Mouse (Mus musculus) embryonic facial prominence, embryonic 13.5 days (tissue): ENCODE data around the gene Camta1. TPM values are rescaled to one million over a fixed set of nuclear protein-coding genes. Genes with fewer than 3 reads are reported as not detected.
A peak's percentile ranks its signal among the peaks of the same experiment; 100 is the strongest.

Experiments used
- ATAC-seq: fragments of 200-750 bp; cut with Nextera tagmentation; 2 replicates; pipeline ENCODE4 v1.8.0; 2017; ENCODE audit warnings: low read depth; ENCODE audit not compliant: insufficient number of reproducible peaks, insufficient read depth, low FRiP score, low TSS enrichment
- H3K27ac ChIP-seq: fragments of 300-500 bp; sonication (generic); 2 replicates; pipeline ENCODE4 v1.5.1; 2015; ENCODE audit warnings: moderate library complexity, mild to moderate bottlenecking, inconsistent platforms
- H3K27me3 ChIP-seq: fragments of 300-500 bp; sonication (generic); 2 replicates; pipeline ENCODE4 v1.6.1; 2015; ENCODE audit warnings: mild to moderate bottlenecking, inconsistent platforms
- H3K36me3 ChIP-seq: fragments of 300-500 bp; sonication (generic); 2 replicates; pipeline ENCODE4 v1.6.1; 2015; ENCODE audit warnings: mild to moderate bottlenecking, inconsistent platforms
- H3K4me1 ChIP-seq: fragments of 300-500 bp; sonication (generic); 2 replicates; pipeline ENCODE4 v1.6.1; 2015; ENCODE audit warnings: inconsistent platforms
- H3K4me2 ChIP-seq: fragments of 300-500 bp; sonication (generic); 2 replicates; pipeline ENCODE4 v1.6.1; 2015; ENCODE audit warnings: moderate library complexity, mild to moderate bottlenecking, inconsistent platforms
- H3K4me3 ChIP-seq: fragments of 300-500 bp; sonication (generic); 2 replicates; pipeline ENCODE4 v1.5.1; 2015; ENCODE audit warnings: mild to moderate bottlenecking, inconsistent platforms
- H3K9ac ChIP-seq: fragments of 300-500 bp; sonication (generic); 2 replicates; pipeline ENCODE4 v1.6.1; 2015; ENCODE audit warnings: mild to moderate bottlenecking, inconsistent platforms
- H3K9me3 ChIP-seq: fragments of 300-500 bp; sonication (generic); 2 replicates; pipeline ENCODE4 v1.6.1; 2016; ENCODE audit warnings: inconsistent platforms
- WGBS: fragments of 180-500 bp; shearing (Covaris S2); methylation state at CpG from one replicate; pipeline ENCODE4 v1.1.7; 2015; ENCODE audit warnings: mixed read lengths; 5-methylcytosine and 5-hydroxymethylcytosine counted together
- polyA plus RNA-seq: library from polyadenylated mRNA; unstranded; fragments of >200 nt; fragmentation: Nextera tagmentation; extraction: Ambion mirVana; gene quantifications from 2 replicates; pipeline ENCODE4 v1.2.1, GENCODE M21; 2015

The Camta1 gene
- polyA plus RNA-seq, 1 experiment from 2014 or later: 106 TPM

DNA sequence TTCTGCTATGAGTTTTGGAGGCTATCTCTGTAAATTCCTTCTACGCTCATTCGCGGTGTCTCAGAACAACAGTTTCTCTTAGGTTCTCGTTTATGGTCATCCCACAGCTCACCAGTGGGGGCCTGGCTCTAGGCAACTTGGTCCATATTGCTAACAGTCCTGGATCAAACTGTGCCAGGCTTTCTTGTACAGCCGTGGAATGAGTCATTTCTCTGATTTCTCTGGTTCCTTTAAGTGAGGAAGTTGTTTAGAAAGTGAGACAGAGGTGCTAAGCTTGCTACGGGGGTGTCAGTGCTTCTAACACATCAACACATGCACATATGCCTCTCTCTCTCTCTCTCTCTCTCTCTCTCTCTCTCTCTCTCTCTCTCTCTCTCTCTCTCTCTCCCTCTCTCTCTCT, 355.0 kb downstream of the Camta1 start:
- 82% methylated on average over 6 of the region's 6 CpGs for WGBS

DNA sequence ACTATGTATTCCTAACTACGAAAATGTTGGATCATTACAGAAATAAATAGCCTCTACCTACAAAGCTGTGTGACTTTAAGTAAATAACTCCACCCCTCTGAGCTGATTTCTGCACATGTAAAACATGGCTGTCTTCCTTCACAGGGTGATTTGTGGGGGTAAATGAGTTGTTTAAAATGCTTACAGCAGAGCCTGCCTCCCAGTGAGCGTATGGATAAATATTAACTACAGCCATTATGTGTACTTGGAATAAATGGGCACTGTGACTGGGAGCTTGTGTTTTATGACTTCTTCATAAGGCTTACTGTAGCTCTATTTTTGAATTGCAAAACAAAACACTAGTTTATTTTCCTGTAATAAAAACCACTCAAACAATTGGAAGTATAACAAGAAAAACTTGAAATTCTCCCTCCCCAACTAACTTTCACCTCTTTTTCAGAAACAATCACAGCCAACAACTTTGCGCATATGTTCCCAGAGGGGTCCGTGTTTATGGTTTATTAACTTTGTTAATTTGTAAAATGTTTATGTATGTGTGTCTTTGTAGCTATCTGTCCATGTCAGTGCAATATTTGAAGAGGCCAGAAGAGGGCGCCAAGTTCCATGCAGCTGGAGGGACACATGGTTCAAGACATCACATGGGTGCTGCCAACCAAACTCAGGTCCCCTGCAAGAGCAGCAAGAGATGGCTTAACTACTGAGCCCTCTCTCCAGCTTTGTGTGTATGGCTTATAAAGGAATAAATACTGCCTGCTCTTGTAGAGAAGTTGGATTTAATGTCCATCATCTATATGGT, 363.0 kb downstream of the Camta1 start:
- H3K4me1 ChIP-seq: peaks cover 4% of the 10 kb centered on the region; the same call in 1 of the 2 replicates
- H3K9ac ChIP-seq: no peak overlapping the region
- H3K9me3 ChIP-seq: 0 out of 2 replicates have a peak, but pooled peaks cover 5% of the 10 kb centered on the region
- H3K27me3 ChIP-seq: no peaks in the 10 kb centered on the region
- ATAC-seq: no peak
- whole genome bisulfite sequencing: 79% methylated on average over 5 of the region's 5 CpGs
- H3K4me2 ChIP-seq: no peak overlapping the region
- H3K27ac ChIP-seq: no peak overlapping the region
- H3K36me3 ChIP-seq: no peaks in the 10 kb centered on the region
- H3K4me3 ChIP-seq: no peak overlapping the region

More for the DNA sequence above, 355.0 kb downstream of the Camta1 start:
- H3K27ac ChIP-seq: no peak overlapping the region
- H3K9ac ChIP-seq: no peak overlapping the region
- H3K27me3 ChIP-seq: no peaks in the 10 kb centered on the region
- no peaks in the 10 kb centered on the region for H3K36me3 ChIP-seq
- H3K9me3 ChIP-seq: 0 out of 2 replicates have a peak, but pooled peaks cover 6% of the 10 kb centered on the region
- H3K4me2 ChIP-seq: no peak overlapping the region
- H3K4me1 ChIP-seq: no peaks in the 10 kb centered on the region
- no peak overlapping the region for H3K4me3 ChIP-seq
- ATAC-seq: no peak

DNA sequence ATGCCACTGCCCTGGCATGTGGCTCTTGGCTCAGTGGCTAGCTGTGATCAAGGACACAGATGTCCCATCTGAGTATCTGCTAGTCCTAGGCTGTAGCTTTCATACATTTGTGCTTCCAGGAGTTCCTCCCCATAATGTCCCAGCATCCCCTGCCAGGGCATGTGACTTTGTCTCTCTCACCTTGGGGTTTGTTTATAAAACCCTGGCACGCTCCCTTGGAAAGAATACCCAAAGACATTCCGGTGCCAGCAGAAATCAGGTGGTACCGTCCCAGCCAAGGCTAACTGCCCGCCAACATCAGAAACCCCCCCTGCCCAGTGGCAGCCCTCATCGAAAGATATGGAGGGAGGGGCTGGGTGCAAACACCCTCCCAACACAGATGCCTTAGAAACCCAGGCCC, 365.1 kb downstream of the Camta1 start:
- peaks cover 4% of the 10 kb centered on the region; the same call in 1 of the 2 replicates for H3K4me1 ChIP-seq
- H3K27ac ChIP-seq: no peak overlapping the region
- no peak overlapping the region for H3K9ac ChIP-seq
- no peaks in the 10 kb centered on the region for H3K36me3 ChIP-seq
- no peaks in the 10 kb centered on the region for H3K27me3 ChIP-seq
- ATAC-seq: no peak
- H3K9me3 ChIP-seq: 0 out of 2 replicates have a peak, but pooled peaks cover 2% of the 10 kb centered on the region
- H3K4me3 ChIP-seq: no peak overlapping the region
- 93% methylated on average over 5 of the region's 5 CpGs for WGBS
- H3K4me2 ChIP-seq: no peak overlapping the region

DNA sequence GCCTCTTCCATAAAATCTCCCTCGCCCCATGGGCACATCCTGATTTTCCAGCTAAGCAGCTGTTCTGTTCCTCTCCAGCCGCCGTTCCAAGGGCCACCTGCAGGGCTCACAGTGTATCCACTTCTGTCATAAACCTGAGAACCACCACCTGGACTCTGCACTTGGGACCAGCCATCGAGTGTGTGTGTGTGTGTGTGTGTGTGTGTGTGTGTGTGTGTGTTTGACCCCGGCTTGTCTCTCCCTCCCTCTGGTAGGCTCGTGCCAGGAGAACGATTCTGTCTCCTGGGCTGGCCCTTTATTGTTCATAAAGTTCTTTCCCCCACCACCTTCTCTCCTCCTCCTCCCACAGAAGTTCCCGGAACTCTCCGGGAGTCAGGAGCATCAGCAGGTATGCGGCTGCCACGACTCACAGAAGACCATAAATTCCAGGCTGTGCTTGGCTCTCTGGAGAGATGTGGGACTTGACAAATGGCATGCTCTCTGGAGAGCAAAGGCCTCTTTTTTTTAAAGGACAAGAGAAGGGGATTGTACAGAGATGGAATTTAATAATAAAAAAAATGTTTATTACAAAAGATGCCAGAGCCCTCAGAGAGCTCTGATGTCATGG, 366.3 kb downstream of the Camta1 start:
- Histone ChIP-seq H3K9ac (no peak overlapping the region), H3K4me1 (peaks cover 4% of the 10 kb centered on the region; the same call in 1 of the 2 replicates), H3K27me3 (peaks cover 6% of the 10 kb centered on the region; the same call in 1 of the 2 replicates), H3K4me2 (no peak overlapping the region), H3K36me3 (no peaks in the 10 kb centered on the region), H3K27ac (no peak overlapping the region), H3K9me3 (0 out of 2 replicates have a peak, but pooled peaks cover 2% of the 10 kb centered on the region), H3K4me3 (no peak overlapping the region)
- ATAC-seq: no peak
- 83% methylated on average over 11 of the region's 11 CpGs for WGBS

DNA sequence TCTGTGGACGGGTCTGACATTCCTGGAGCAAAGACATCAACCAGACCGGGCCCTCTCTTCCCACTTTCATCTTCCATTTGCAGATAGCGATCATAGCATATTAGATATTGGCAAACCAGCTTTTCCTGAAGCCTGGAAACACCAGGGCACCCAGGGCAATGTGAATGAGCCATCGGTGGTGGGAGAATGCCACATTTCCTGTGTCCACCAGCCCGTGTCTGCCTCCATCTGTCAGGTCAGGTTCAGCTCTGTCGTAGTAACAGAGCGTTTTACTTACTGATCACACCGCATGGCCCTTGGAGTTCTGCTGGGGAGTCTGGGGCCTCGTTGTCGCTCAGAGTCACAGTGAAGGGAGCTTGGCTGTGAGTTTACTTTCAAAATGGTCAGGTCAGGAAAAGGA, 368.9 kb downstream of the Camta1 start:
- Histone ChIP-seq H3K27ac (no peak overlapping the region), H3K9ac (no peak overlapping the region), H3K4me2 (no peak overlapping the region), H3K27me3 (peaks cover 6% of the 10 kb centered on the region; the same call in 1 of the 2 replicates), H3K4me3 (no peak overlapping the region), H3K4me1 (peaks cover 2% of the 10 kb centered on the region; the same call in 1 of the 2 replicates), H3K9me3 (0 out of 2 replicates have a peak, but pooled peaks cover 2% of the 10 kb centered on the region), H3K36me3 (no peaks in the 10 kb centered on the region)
- WGBS: 83% methylated on average over 10 of the region's 10 CpGs
- no peak for ATAC-seq

DNA sequence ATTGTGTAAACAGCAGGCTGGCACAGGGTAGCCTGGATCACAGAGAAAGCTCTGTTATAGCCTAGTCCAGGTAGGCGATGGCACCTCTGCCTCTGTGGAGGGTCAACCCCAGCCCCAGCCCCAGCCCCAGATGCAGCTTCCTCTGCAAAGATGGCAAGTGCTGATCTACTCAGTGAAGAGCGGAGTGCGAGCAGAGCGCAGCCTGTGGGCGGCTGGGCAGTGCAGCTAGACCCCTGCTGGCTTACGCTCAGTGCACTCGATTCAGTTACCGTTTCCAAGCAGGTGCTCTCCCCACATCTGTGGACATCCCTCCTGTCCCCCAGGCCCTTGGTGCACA, 377.7 kb downstream of the Camta1 start:
- peaks cover 4% of the 10 kb centered on the region; the same call in 1 of the 2 replicates for H3K4me1 ChIP-seq
- H3K4me3 ChIP-seq: no peak overlapping the region
- no peak overlapping the region for H3K9ac ChIP-seq
- no peaks in the 10 kb centered on the region for H3K36me3 ChIP-seq
- no peak overlapping the region for H3K4me2 ChIP-seq
- H3K9me3 ChIP-seq: 0 out of 2 replicates have a peak, but pooled peaks cover 3% of the 10 kb centered on the region
- 45% methylated on average over 8 of the region's 8 CpGs for WGBS
- H3K27ac ChIP-seq: no peak overlapping the region
- H3K27me3 ChIP-seq: peaks cover 19% of the 10 kb centered on the region
- ATAC-seq: no peak

DNA sequence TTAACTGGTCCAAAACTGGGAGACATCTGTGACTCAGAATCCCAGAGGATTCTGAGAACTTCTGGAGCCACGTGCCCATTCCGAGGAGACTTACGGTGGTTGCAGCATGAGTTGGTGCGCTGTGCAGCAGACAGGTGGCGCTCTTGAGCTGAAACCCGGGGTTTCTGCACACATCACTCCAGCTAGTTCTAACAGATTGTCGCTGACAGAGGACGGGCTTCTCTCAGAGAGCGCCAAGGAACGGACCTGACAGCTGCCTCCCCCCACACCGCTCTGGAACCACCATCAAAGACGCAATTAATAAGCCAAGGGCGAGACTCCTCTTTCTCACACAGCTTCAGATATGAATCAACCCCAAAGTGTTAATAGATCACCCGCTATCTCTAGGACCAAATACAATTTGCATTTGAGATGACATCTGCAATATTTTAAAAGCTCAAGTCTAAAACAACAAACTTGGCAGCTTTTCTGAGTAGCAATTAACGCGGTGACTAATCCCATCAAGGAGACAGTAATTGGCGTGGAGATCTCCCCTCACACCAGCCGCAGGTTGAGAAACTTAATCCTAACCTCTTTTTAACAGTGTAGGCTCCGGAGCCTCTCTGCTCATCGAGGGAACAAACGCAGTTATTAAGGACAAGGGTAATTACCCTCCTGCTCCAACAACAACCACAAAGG, 378.2 kb downstream of the Camta1 start:
- Histone ChIP-seq H3K4me3 (no peak overlapping the region), H3K27me3 (peaks cover 19% of the 10 kb centered on the region), H3K27ac (no peak overlapping the region), H3K36me3 (no peaks in the 10 kb centered on the region), H3K4me2 (no peak overlapping the region), H3K9me3 (0 out of 2 replicates have a peak, but pooled peaks cover 3% of the 10 kb centered on the region), H3K9ac (no peak overlapping the region), H3K4me1 (peaks cover 4% of the 10 kb centered on the region; the same call in 1 of the 2 replicates)
- ATAC-seq: 0 out of 2 replicates have a peak, but pooled peaks have one; percentile 43
- 8% methylated on average over 21 of the region's 21 CpGs for WGBS

DNA sequence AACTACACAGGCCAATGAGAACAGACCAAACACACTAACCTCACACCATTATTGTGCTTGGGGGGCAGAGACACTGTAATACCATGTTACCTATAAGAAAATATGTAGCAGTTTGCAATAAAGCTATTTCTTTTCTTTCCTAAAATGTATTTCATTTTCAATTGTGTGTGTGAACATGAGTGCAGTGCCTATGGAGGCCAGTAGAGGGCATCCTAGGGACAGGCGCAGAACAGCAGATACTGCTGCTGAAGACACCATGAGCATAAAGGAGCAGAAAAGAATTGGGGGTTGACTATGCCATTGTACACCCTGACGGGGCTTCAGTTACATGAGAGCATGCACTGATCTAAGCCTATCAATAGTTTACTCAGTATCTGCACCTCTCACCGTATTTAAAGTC, 380.7 kb downstream of the Camta1 start:
- H3K36me3 ChIP-seq: no peaks in the 10 kb centered on the region
- H3K4me2 ChIP-seq: no peak overlapping the region
- no peak overlapping the region for H3K27ac ChIP-seq
- no peak for ATAC-seq
- peaks cover 19% of the 10 kb centered on the region for H3K27me3 ChIP-seq
- H3K4me1 ChIP-seq: peaks cover 4% of the 10 kb centered on the region; the same call in 1 of the 2 replicates
- WGBS: 86% methylated on average over 3 of the region's 3 CpGs
- no peak overlapping the region for H3K4me3 ChIP-seq
- H3K9ac ChIP-seq: no peak overlapping the region
- H3K9me3 ChIP-seq: 0 out of 2 replicates have a peak, but pooled peaks cover 3% of the 10 kb centered on the region

DNA sequence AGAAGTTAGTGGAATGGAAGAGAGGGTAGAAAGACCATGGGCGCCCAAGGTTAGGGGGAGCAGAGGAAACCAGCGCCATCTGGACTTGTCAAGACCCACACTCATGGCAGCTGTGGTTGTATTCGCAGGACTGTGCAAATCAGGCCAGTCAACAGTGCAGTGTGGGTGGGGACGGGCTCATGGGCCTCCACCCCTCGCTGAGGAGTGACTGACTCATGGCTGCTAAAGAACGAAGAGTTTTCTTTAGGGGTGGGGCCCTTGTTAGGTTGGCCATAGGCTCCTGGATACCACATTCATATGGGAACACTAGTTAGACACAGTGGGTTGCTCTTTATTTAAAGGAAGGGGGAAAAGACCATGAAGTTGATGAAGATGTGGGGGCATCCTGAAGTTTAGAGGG, 383.7 kb downstream of the Camta1 start:
- no peaks in the 10 kb centered on the region for H3K36me3 ChIP-seq
- H3K9ac ChIP-seq: no peak overlapping the region
- WGBS: 87% methylated on average over 6 of the region's 6 CpGs
- H3K4me3 ChIP-seq: no peak overlapping the region
- 0 out of 2 replicates have a peak, but pooled peaks cover 7% of the 10 kb centered on the region for H3K4me1 ChIP-seq
- H3K9me3 ChIP-seq: 0 out of 2 replicates have a peak, but pooled peaks cover 3% of the 10 kb centered on the region
- H3K27me3 ChIP-seq: no peaks in the 10 kb centered on the region
- no peak overlapping the region for H3K4me2 ChIP-seq
- ATAC-seq: no peak
- H3K27ac ChIP-seq: no peak overlapping the region

DNA sequence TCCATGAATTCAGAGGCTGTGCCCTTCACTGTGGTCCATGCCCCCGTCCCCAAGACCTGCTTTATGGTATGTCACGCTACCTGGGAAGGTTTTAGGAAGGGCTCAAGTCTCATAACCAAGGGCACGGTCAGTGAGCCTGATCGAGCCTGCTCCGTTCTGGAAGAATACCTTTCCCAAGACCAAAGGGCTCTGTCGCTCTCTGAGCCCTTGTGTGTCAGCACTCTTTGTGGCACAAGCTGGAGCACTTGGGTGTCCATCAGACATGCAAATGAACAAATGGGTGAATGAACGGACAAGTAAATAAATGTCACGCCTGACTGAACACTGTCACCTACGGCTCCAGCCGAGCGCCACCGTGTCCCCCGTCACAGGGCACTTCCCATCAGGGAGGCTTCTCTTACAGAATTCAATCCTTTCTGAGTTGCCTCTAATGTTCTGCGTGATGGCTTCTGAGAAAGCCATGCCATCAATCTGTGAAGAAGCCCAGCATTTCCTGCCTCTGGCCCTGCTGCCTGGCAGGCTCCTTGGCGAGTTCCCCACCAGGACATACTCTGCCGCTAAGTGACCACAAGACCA, 386.7 kb downstream of the Camta1 start:
- Histone ChIP-seq H3K4me2 (no peak overlapping the region), H3K9ac (no peak overlapping the region), H3K4me1 (0 out of 2 replicates have a peak, but pooled peaks cover 7% of the 10 kb centered on the region), H3K36me3 (no peaks in the 10 kb centered on the region), H3K27ac (no peak overlapping the region), H3K4me3 (no peak overlapping the region), H3K9me3 (no peaks in the 10 kb centered on the region), H3K27me3 (no peaks in the 10 kb centered on the region)
- no peak for ATAC-seq
- 80% methylated on average over 16 of the region's 16 CpGs for WGBS

DNA sequence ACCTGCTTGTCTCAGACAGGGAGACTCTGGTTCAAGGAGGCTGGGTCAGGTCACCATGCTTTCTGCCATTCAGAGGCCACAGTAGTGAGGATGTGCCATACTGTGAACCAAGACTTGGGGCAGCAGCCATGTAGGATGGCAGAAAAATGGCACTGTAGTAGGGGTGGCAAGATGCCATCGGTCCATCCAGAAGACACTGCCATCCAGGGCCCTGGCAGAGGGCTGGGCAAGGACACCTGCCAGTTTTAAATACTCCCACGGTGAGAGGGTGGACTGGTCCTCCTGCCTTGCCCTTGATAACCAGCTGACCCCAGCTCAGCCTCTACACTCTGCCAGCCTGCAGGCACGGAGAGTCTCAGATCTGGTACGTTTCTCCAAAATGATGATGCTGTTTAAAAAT, 389.8 kb downstream of the Camta1 start:
- Histone ChIP-seq H3K9ac (no peak overlapping the region), H3K36me3 (no peaks in the 10 kb centered on the region), H3K27me3 (no peaks in the 10 kb centered on the region), H3K9me3 (no peaks in the 10 kb centered on the region), H3K4me2 (no peak overlapping the region), H3K27ac (no peak overlapping the region), H3K4me3 (no peak overlapping the region), H3K4me1 (0 out of 2 replicates have a peak, but pooled peaks cover 7% of the 10 kb centered on the region)
- no peak for ATAC-seq
- 83% methylated on average over 4 of the region's 4 CpGs for WGBS
